Mouse (Mus musculus) CD4-positive naive resting alpha-beta T cell, adult 76 days (primary cell): ENCODE results near the gene Lmo2. TPM values are rescaled to one million over a fixed set of nuclear protein-coding genes. Genes with fewer than 3 reads are reported as not detected.

Experiments
- total RNA-seq: library from RNA; stranded (reverse); gene quantifications from one replicate; pipeline ENCODE4 v1.2.4, GENCODE M21; 2023

The Lmo2 gene
- 12.9 TPM for total RNA-seq

GRCm38 (mm10) chr2:103957649-103958546 is at the start of gene Lmo2:
Gene Lmo2, plus strand, starts transcription at chr2:103957986.

GRCm38 (mm10) chr2:104027458-104028138 is 69.8 kb downstream of the Lmo2 start, which contains the start of gene Fbxo3:
Gene Fbxo3, plus strand, starts transcription at chr2:104027721.

DNA sequence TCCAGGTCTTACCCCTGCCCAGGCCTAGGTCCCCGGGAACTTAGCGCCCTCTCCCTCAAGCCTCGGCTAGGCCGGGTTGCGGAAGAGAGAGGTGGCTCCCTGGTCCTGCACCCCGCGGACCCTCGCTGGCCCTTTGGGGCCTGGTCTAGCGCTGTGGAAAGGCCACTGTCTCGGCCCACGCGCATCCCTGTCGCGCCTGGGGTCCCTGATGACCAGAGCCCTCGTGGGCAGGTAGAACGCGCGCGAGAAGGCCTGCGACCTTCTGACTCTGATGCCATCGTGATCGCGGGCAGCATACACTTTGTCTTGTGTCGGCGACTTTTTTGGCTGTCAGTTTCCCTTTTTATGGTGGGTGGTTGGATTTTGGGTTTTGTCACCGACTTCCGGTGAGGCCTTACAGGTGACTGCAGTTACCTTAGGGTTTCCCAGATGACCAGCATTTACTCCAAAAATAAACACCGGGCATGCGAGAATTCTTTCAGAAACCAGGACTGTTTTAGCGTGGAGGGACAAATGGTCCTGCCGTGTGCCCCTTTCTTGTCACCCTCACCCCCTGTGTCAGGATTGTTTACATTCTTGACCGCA is 70.4 kb downstream of the Lmo2 start, which contains the start of gene 4931422A03Rik:
Gene 4931422A03Rik (minus strand): TSS at position 223 of the 585 bp plus-strand sequence.

Other genes starting within 250 kb of the Lmo2 start
- 62.6 TPM for gene Nat10, start 196.7 kb upstream of the Lmo2 start, total RNA-seq
- 290 TPM for gene Caprin1, start 160.3 kb upstream of the Lmo2 start, total RNA-seq
- 27.8 TPM for gene Fbxo3, start 69.7 kb downstream of the Lmo2 start, total RNA-seq
- gene 4931422A03Rik, start 70.4 kb downstream of the Lmo2 start, total RNA-seq: not detected
- 0.35 TPM for gene Gm10912, start 107.8 kb downstream of the Lmo2 start, total RNA-seq
- not detected for gene Gm10799, start 110.6 kb downstream of the Lmo2 start, total RNA-seq
- gene Cd59b, start 111.9 kb downstream of the Lmo2 start, total RNA-seq: 1.1 TPM
- 1.0 TPM for gene Cd59a, start 137.8 kb downstream of the Lmo2 start, total RNA-seq
- gene A930018P22Rik, start 164.8 kb downstream of the Lmo2 start, total RNA-seq: not detected